Mouse (Mus musculus): ENCODE data around the gene Erich4. TPM values are rescaled to one million over a fixed set of nuclear protein-coding genes. Genes with fewer than 3 reads are reported as not detected.

The Erich4 gene
- polyA plus RNA-seq, 1 experiment from 2014 or later, result 0.13 TPM

DNA sequence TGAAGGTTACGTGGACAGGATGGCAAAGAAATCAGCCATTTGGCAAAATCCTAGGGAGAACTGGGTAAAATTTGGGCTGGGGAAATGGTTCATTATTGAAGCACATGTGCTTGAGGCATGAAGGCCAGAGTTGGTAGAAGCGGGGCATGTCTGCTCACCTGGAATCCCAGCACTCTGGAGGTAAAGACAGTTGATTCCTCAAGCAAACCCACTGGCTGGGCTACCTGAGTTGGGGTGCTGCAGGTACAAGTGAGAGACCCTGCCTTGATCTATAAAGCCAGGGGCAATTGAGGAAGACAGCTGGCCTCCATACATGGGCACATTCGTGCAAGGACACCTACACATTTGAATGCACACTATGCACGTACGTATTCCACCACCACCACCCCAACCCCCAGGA lies 4.4 kb upstream of the Erich4 start:
- WGBS (ENCODE audit: insufficient replicate concordance), result 95% methylated on average over 5 of the region's 5 CpGs
- peak overlapping the region; percentile 66; the same call in 1 of the 2 replicates for H3K9ac ChIP-seq

DNA sequence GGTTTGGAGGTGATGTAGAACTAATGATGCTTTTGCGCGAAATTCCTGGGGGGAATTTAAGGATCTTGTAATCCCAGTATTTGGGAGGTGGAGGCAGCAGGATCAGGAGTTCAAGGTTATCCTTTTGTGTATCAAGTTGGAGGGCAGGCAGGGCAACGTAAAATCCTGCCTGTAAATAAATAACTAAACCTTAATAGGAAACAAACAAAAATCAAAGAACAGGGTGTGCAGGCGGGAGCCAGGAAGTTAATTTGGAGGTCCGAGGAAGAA lies 4.0 kb upstream of the Erich4 start:
- no peaks in the 10 kb centered on the region for H3K9me3 ChIP-seq (replicated peaks)
- H3K4me3 ChIP-seq, result peak overlapping the region; percentile 73
- 0 out of 2 replicates have a peak overlapping the region, but pooled peaks have one; percentile 56 for H3K27ac ChIP-seq
- H3K4me2 ChIP-seq, result peak overlapping the region; percentile 87
- peaks cover 27% of the 10 kb centered on the region for H3K4me1 ChIP-seq
- peaks cover 27% of the 10 kb centered on the region for H3K36me3 ChIP-seq
- H3K9ac ChIP-seq, result peak overlapping the region; percentile 66
- ATAC-seq, result no peak
- WGBS (ENCODE audit: insufficient replicate concordance), result 20% methylated on average over 5 of the region's 5 CpGs
- no peaks in the 10 kb centered on the region; the same call in 1 of the 2 replicates for H3K27me3 ChIP-seq (replicated peaks)

More for the DNA sequence above, 4.4 kb upstream of the Erich4 start:
- H3K4me2 ChIP-seq, result peak overlapping the region; percentile 87
- no peak for ATAC-seq
- H3K9me3 ChIP-seq (replicated peaks), result no peaks in the 10 kb centered on the region
- peaks cover 27% of the 10 kb centered on the region for H3K4me1 ChIP-seq
- H3K27me3 ChIP-seq (replicated peaks), result no peaks in the 10 kb centered on the region; the same call in 1 of the 2 replicates
- H3K4me3 ChIP-seq, result peak overlapping the region; percentile 73
- H3K27ac ChIP-seq, result no peak overlapping the region
- H3K36me3 ChIP-seq, result peaks cover 31% of the 10 kb centered on the region

DNA sequence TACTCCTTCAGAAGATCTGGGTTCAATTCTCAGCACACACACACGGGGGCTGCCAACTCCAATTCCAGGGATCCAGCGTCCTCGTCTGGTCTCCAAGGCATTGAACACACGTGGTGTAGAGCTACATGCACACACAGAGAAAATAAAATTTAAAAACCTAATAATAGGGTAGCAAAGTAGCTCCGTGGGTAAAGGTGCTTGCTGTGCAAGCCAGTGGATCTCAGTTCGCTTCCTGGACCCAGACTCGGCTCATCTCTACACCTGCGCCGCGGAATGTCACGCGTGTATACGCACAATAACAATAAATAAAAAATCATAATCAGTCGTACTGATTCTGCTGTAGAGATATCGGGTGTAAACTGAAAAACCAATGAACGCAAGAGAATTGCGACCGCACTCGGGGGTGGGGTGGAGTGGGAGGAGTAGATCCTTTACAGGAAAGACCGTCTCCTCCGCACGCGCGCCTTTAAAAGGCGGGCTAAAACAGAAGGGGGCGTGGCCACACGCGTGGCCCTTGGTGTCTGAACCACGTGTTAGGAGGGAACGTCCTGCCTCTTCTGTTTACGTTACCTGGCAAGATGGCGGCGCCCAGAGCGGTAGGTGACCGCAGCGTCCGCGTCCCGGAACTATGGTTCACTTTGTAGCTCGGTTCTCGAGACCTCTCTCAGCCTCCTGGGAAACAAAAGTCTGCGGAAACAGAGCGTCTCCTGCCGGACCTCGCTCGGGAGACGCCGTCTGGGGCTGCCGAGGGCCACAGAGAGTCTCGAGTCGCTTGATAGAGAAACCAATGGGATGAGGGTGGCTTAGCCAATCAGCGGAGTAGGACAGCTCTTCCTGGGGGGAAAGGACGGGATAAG lies 3.4 kb upstream of the Erich4 start, which contains the start of gene Dmac2:
Gene Dmac2, plus strand, starts transcription at position 550 of the 857 bp plus-strand sequence.
- ATAC-seq, result peak; percentile 92
- Histone ChIP-seq H3K4me3 (peak within 1 kb of the TSS; percentile 73), H3K27me3 (replicated peaks) (no peaks in the 10 kb centered on the region; the same call in 1 of the 2 replicates), H3K9me3 (replicated peaks) (no peaks in the 10 kb centered on the region), H3K27ac (0 out of 2 replicates have a peak within 1 kb of the TSS, but pooled peaks have one; percentile 56), H3K4me1 (peaks cover 27% of the 10 kb centered on the region), H3K36me3 (peaks cover 22% of the 10 kb centered on the region), H3K9ac (peak within 1 kb of the TSS; percentile 66), H3K4me2 (peak within 1 kb of the TSS; percentile 87)
- WGBS (ENCODE audit: insufficient replicate concordance), result 1% methylated on average over 53 of the region's 53 CpGs

DNA sequence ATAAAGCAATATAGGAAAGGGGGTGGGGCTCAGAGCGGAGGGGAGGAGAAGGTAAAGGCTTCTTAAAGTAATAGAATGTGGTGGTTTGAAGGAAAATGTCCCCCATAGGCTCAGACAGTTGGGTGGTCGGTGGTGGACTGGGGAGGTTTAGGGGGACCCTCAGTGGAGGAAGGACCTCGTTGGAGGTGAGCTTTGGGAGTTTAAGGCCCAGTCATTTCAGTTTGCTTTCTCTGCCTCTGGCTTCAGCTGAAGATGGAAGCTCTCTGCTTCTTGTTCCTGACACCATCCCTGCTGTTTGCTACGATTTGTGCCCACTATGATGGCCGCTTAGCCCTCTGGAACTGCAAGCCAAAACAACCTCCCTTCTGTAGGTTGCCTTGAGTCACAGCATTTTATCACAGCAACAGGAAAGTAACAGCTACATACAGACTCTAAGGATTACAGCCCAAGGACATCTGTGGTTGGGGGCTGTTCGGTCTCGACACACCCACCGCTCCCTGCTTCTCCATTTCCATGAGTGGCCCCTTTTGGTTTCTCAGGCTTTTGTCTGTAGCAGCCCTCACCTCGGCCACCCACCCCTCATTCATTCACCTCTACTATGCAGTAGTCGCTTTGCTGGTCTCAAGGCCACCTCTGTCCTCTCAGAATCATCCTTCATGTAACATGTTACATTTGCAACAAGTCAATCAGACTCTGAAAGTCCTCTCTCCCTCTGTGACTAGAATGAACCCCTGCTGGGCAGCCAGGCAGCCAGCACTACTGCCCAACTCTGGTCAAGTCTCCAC lies 1.9 kb upstream of the Erich4 start:
- Histone ChIP-seq H3K27ac (no peak overlapping the region), H3K4me2 (no peak overlapping the region), H3K4me3 (no peak overlapping the region), H3K9ac (no peak overlapping the region), H3K9me3 (replicated peaks) (no peaks in the 10 kb centered on the region), H3K36me3 (peaks cover 11% of the 10 kb centered on the region), H3K27me3 (replicated peaks) (no peaks in the 10 kb centered on the region; the same call in 1 of the 2 replicates), H3K4me1 (peaks cover 27% of the 10 kb centered on the region)
- ATAC-seq, result no peak
- 65% methylated on average over 10 of the region's 10 CpGs for WGBS (ENCODE audit: insufficient replicate concordance)

DNA sequence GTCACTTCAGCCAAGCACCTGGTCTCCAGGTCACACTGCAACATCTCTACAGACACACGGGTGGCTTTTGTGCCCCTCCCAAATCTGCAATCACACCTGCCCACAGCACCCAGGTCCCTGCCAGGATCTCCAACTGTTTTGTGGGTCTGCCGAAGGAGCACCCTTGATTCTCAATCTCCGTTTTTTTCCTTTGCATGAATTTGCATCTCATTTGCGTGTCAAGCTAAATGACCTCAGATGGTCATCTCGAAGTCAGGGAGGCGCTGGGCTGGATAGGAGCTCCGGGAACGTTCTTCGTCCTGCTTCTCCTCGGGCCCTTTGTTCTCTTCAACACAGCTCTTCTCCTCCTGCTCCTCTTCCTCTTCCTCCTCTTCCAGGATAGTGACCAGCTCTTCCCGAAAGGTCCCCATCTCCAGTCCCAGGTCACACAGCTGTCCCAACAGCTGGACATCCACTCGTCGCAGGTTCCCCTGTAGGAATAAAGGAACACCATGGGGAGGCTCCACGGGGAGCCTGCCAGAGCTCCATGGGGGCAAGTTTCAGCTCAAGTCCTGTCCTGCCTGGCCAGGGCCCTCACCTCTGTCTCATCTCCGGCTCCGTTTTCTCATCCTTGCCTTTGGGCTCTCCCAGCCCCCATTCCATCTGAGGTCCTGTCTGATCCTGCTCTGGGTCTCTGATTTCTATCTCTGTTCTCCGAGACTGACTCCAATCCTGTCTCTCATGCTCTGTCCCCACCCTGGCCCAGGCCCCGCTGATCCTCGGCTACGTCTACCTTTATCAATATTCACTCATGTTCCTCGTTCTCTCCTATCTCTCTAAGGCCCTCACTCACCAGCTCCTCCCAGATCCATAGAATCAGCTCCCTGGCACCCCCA lies 624 bp downstream of the Erich4 start:
- WGBS (ENCODE audit: insufficient replicate concordance), result 52% methylated on average over 21 of the region's 21 CpGs
- no peak overlapping the region for H3K4me2 ChIP-seq
- H3K4me3 ChIP-seq, result no peak overlapping the region
- no peak for ATAC-seq
- H3K4me1 ChIP-seq, result peaks cover 26% of the 10 kb centered on the region
- H3K36me3 ChIP-seq, result no peaks in the 10 kb centered on the region
- no peak overlapping the region for H3K9ac ChIP-seq
- H3K9me3 ChIP-seq (replicated peaks), result no peaks in the 10 kb centered on the region
- H3K27ac ChIP-seq, result no peak overlapping the region
- peaks cover 5% of the 10 kb centered on the region; the same call in 1 of the 2 replicates for H3K27me3 ChIP-seq (replicated peaks)

DNA sequence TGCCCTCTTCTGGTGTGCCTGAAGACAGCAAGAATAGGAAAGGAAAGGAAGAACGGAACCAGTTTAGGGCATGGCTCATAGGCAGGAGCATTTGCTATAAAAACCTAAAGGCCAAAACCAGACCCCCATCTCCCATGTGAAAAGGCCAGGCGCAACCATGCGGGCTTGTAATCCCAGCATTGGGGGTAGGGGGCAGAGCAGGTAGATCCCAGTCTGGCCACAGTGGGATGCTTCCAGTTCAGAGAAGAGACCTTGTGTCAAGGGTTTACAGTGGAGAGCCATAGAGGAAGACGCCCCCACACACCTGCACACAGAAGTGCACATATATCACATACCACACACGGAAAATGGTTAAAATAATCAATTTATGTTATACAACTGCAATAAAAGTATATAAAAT lies 1.6 kb downstream of the Erich4 start:
- Histone ChIP-seq H3K4me1 (peaks cover 24% of the 10 kb centered on the region), H3K27ac (no peak overlapping the region), H3K4me3 (no peak overlapping the region), H3K9ac (no peak overlapping the region), H3K9me3 (replicated peaks) (no peaks in the 10 kb centered on the region), H3K4me2 (no peak overlapping the region), H3K36me3 (no peaks in the 10 kb centered on the region), H3K27me3 (replicated peaks) (peaks cover 5% of the 10 kb centered on the region; the same call in 1 of the 2 replicates)
- 81% methylated on average over 5 of the region's 5 CpGs for WGBS (ENCODE audit: insufficient replicate concordance)
- ATAC-seq, result no peak

DNA sequence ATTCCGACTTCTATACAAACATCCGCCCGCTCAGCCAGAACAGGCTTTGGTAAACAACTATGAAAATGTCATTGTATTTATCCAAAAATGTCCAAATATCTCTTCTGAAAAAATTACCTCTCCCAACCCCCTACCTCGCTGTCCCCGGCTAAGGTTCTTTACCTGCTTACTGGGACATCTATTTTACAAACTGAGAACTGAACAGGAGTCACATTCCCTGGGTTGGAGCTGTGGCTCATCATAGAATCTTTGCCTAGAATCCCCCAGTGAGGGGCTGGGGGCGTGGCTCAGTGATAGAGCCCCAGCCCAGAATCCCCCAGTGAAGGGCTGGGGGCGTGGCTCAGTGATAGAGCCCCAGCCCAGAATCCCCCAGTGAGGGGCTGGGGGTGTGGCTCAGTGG lies 4.2 kb downstream of the Erich4 start:
- no peak overlapping the region for H3K9ac ChIP-seq
- H3K9me3 ChIP-seq (replicated peaks), result no peaks in the 10 kb centered on the region
- 0 out of 2 replicates have a peak, but pooled peaks cover 5% of the 10 kb centered on the region for H3K27me3 ChIP-seq (replicated peaks)
- H3K27ac ChIP-seq, result no peak overlapping the region
- no peak for ATAC-seq
- no peak overlapping the region for H3K4me2 ChIP-seq
- H3K36me3 ChIP-seq, result no peaks in the 10 kb centered on the region
- peaks cover 27% of the 10 kb centered on the region for H3K4me1 ChIP-seq
- 47% methylated on average over 7 of the region's 7 CpGs for WGBS (ENCODE audit: insufficient replicate concordance)
- no peak overlapping the region for H3K4me3 ChIP-seq

GRCm38 (mm10) chr7:25610056-25610455 lies 5.6 kb downstream of the Erich4 start:
- H3K4me3 ChIP-seq, result no peak overlapping the region
- no peak overlapping the region for H3K4me2 ChIP-seq
- WGBS (ENCODE audit: insufficient replicate concordance), result 31% methylated on average over 6 of the region's 6 CpGs
- H3K27me3 ChIP-seq (replicated peaks), result 0 out of 2 replicates have a peak, but pooled peaks cover 5% of the 10 kb centered on the region
- peaks cover 17% of the 10 kb centered on the region for H3K4me1 ChIP-seq
- no peaks in the 10 kb centered on the region for H3K9me3 ChIP-seq (replicated peaks)
- H3K36me3 ChIP-seq, result no peaks in the 10 kb centered on the region
- no peak overlapping the region for H3K9ac ChIP-seq
- H3K27ac ChIP-seq, result no peak overlapping the region
- no peak for ATAC-seq

GRCm38 (mm10) chr7:25607196-25607595 lies 8.5 kb downstream of the Erich4 start:
- peaks cover 17% of the 10 kb centered on the region for H3K4me1 ChIP-seq
- no peak overlapping the region for H3K4me3 ChIP-seq
- no peak overlapping the region for H3K27ac ChIP-seq
- H3K27me3 ChIP-seq (replicated peaks), result 0 out of 2 replicates have a peak, but pooled peaks cover 5% of the 10 kb centered on the region
- no peak overlapping the region for H3K9ac ChIP-seq
- 60% methylated on average over 2 of the region's 2 CpGs for WGBS (ENCODE audit: insufficient replicate concordance)
- ATAC-seq, result no peak
- no peak overlapping the region for H3K4me2 ChIP-seq
- no peaks in the 10 kb centered on the region for H3K36me3 ChIP-seq
- H3K9me3 ChIP-seq (replicated peaks), result no peaks in the 10 kb centered on the region

DNA sequence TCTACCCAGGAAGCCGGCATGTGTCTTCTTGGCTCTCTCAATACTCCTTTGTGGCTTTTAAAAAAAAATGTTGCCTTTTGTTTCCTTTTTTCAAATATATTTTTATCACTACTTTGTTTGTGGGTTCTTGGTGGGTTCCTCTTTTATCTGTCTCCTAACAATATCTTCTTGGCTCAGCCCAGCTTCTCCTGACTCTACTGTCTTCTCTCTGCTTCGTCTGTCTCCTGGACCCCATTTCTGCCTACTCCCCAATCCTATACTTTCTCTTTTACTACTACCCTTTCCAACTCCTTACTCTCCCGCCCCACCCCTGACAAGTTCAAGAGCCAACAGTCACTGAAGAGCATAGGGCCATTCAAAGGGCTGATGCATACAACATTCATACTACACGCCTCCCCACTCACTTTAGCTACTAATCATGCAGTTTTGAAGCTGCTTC lies 9.0 kb downstream of the Erich4 start:
- 34% methylated on average over 4 of the region's 4 CpGs for WGBS (ENCODE audit: insufficient replicate concordance)
- no peak overlapping the region for H3K4me3 ChIP-seq
- ATAC-seq, result no peak
- H3K27me3 ChIP-seq (replicated peaks), result 0 out of 2 replicates have a peak, but pooled peaks cover 2% of the 10 kb centered on the region
- no peak overlapping the region for H3K4me2 ChIP-seq
- H3K9ac ChIP-seq, result no peak overlapping the region
- peaks cover 17% of the 10 kb centered on the region for H3K4me1 ChIP-seq
- H3K36me3 ChIP-seq, result no peaks in the 10 kb centered on the region
- no peaks in the 10 kb centered on the region for H3K9me3 ChIP-seq (replicated peaks)
- H3K27ac ChIP-seq, result 0 out of 2 replicates have a peak overlapping the region, but pooled peaks have one; percentile 15

DNA sequence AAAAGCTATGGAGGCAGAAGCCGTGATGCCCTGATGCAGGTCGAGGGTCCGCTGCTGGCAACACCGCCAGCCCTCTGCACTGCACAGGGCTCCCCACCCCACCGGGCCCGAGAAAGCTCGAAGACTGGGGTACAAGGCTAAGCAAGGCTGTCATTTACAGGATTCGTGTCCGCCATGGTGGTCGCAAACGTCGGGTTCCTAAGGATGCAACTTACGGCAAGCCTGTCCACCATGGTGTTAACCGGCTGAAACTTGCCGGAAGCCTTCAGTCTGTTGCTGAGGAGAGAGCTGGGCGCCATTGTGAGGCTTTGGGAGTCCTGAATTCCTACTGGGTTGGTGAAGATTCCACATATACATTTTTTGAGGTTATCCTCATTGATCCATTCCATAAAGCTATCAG lies 14.3 kb downstream of the Erich4 start:
- Histone ChIP-seq H3K27ac (no peak overlapping the region), H3K9me3 (replicated peaks) (no peaks in the 10 kb centered on the region), H3K36me3 (no peaks in the 10 kb centered on the region), H3K4me3 (no peak overlapping the region), H3K4me1 (no peaks in the 10 kb centered on the region), H3K27me3 (replicated peaks) (peaks cover 3% of the 10 kb centered on the region; the same call in 1 of the 2 replicates), H3K9ac (no peak overlapping the region), H3K4me2 (no peak overlapping the region)
- no peak for ATAC-seq
- WGBS (ENCODE audit: insufficient replicate concordance), result 77% methylated on average over 16 of the region's 16 CpGs
